Mouse (Mus musculus) frontal cortex, adult 2 months (tissue): ENCODE results near the gene Gm21981. TPM values are rescaled to one million over a fixed set of nuclear protein-coding genes. Genes with fewer than 3 reads are reported as not detected.
"Not testable (repeated sequence)": the region's sequence is repeated elsewhere in the genome, so short reads cannot be mapped to it uniquely, and the experiment has no call there.

Experiments used
- DNase-seq, 2 experiments: peaks; one replicate each; pipeline ENCODE4 v3.0.0; 2022; ENCODE audit warnings: low spot score in 1 of 2; ENCODE audit errors: extremely low spot score in 1 of 2
- polyA plus RNA-seq: library from polyadenylated mRNA; depleted of rRNA; stranded (reverse); fragments of >200 nt; gene quantifications from 2 replicates; pipeline ENCODE4 v1.2.3, GENCODE M21; 2012; rRNA removed

Gm21981 gene
- polyA plus RNA-seq, 1 experiment, result 6.6 TPM

GRCm38 (mm10) chr17:47672311-47673111, 21.7 kb downstream of the Gm21981 start:
- DNase-seq, result peak in 1 of 2 experiments; percentile 48

GRCm38 (mm10) chr17:47671988-47672310, 22.3 kb downstream of the Gm21981 start:
- DNase-seq, result no peak

GRCm38 (mm10) chr17:47669166-47669565, 25.1 kb downstream of the Gm21981 start:
- DNase-seq, result no peak

- DNase-seq, result no peak
These were observed 29.8 kb downstream of the Gm21981 start for GRCm38 (mm10) chr17:47664474-47664873.

- no peak for DNase-seq
These were observed 31.1 kb downstream of the Gm21981 start for GRCm38 (mm10) chr17:47663009-47663713.

- no peak for DNase-seq
These were observed 35.5 kb downstream of the Gm21981 start for GRCm38 (mm10) chr17:47658741-47659243.

GRCm38 (mm10) chr17:47657901-47658300, 36.4 kb downstream of the Gm21981 start:
- DNase-seq, result no peak

GRCm38 (mm10) chr17:47655697-47656096, 38.6 kb downstream of the Gm21981 start:
- no peak for DNase-seq

GRCm38 (mm10) chr17:47654346-47654745, 39.9 kb downstream of the Gm21981 start:
- DNase-seq, result not testable (repeated sequence)

- DNase-seq, result no peak
These were observed 42.3 kb downstream of the Gm21981 start for GRCm38 (mm10) chr17:47651953-47652352.

- DNase-seq, result no peak
These were observed 45.3 kb downstream of the Gm21981 start for GRCm38 (mm10) chr17:47648966-47649365.

GRCm38 (mm10) chr17:47646683-47647082, 47.6 kb downstream of the Gm21981 start:
- peak; percentile 36 to 63 for DNase-seq

- DNase-seq, result no peak
These were observed 51.3 kb downstream of the Gm21981 start for GRCm38 (mm10) chr17:47642992-47643391.

Other genes with a start within 250 kb of the Gm21981 start
- 30.5 and 32.6 TPM in 2 replicates for gene Taf8, start 192.2 kb downstream of the Gm21981 start, polyA plus RNA-seq
- gene Ccnd3, start 189.4 kb downstream of the Gm21981 start, polyA plus RNA-seq, result 34.4 and 36.0 TPM in 2 replicates
- 18.0 TPM in 2 replicates for gene Bysl, start 83.0 kb downstream of the Gm21981 start, polyA plus RNA-seq
- 33.2 and 34.6 TPM in 2 replicates for gene Med20, start 82.9 kb downstream of the Gm21981 start, polyA plus RNA-seq
- 3.5 and 3.7 TPM in 2 replicates for gene Gm20517, start 82.9 kb downstream of the Gm21981 start, polyA plus RNA-seq
- gene Usp49, start 63.8 kb downstream of the Gm21981 start, polyA plus RNA-seq, result 12.4 and 13.1 TPM in 2 replicates
- 143 and 168 TPM in 2 replicates for gene Tomm6, start 6.1 kb downstream of the Gm21981 start, polyA plus RNA-seq
- gene Frs3, start 5.4 kb downstream of the Gm21981 start, polyA plus RNA-seq, result 39.1 and 39.9 TPM in 2 replicates
- gene Prickle4, start 281 bp upstream of the Gm21981 start, polyA plus RNA-seq, result 1.0 TPM in 1 of 2 replicates, not detected in the other
- not detected in 2 replicates for gene Pgc, start 32.4 kb upstream of the Gm21981 start, polyA plus RNA-seq
- gene Tfeb, start 42.6 kb upstream of the Gm21981 start, polyA plus RNA-seq, result 9.5 and 9.9 TPM in 2 replicates
- 3.8 and 4.6 TPM in 2 replicates for gene Mdfi, start 140.2 kb upstream of the Gm21981 start, polyA plus RNA-seq
- gene Foxp4, start 230.2 kb upstream of the Gm21981 start, polyA plus RNA-seq, result 41.7 and 50.1 TPM in 2 replicates